Mouse (Mus musculus): Measurements from ENCODE around the gene Ctnnbl1.

Ctnnbl1 gene

GRCm38 (mm10) chr2:157881939-157882338 is 144.7 kb downstream of the Ctnnbl1 start:
- no peak for DNase-seq

GRCm38 (mm10) chr2:157887275-157888025 is 150.2 kb downstream of the Ctnnbl1 start:
- peak; percentile 23 for DNase-seq

- no peak for DNase-seq
Observed at GRCm38 (mm10) chr2:157891166-157891565, 154.0 kb downstream of the Ctnnbl1 start.

- DNase-seq: no peak
Observed at GRCm38 (mm10) chr2:157897131-157897530, 159.9 kb downstream of the Ctnnbl1 start.

GRCm38 (mm10) chr2:157913204-157913636 is 176.0 kb downstream of the Ctnnbl1 start:
- DNase-seq: peak; percentile 86

GRCm38 (mm10) chr2:157913705-157914104 is 176.5 kb downstream of the Ctnnbl1 start:
- no peak for DNase-seq

GRCm38 (mm10) chr2:157914105-157914764 is 177.0 kb downstream of the Ctnnbl1 start, which contains the start of gene Vstm2l:
Gene Vstm2l, plus strand, starts transcription at chr2:157914653.
- no peak for DNase-seq

- no peak for DNase-seq
Observed at GRCm38 (mm10) chr2:157914889-157915517, 177.8 kb downstream of the Ctnnbl1 start.

GRCm38 (mm10) chr2:157918529-157918928 is 181.3 kb downstream of the Ctnnbl1 start:
- DNase-seq: no peak

GRCm38 (mm10) chr2:157921551-157921950 is 184.3 kb downstream of the Ctnnbl1 start:
- no peak for DNase-seq

GRCm38 (mm10) chr2:157923406-157923805 is 186.2 kb downstream of the Ctnnbl1 start:
- no peak for DNase-seq

- no peak for DNase-seq
Observed at GRCm38 (mm10) chr2:157924504-157924903, 187.3 kb downstream of the Ctnnbl1 start.

- no peak for DNase-seq
Observed at GRCm38 (mm10) chr2:157926502-157926901, 189.3 kb downstream of the Ctnnbl1 start.

GRCm38 (mm10) chr2:157926927-157927326 is 189.7 kb downstream of the Ctnnbl1 start:
- DNase-seq: no peak

GRCm38 (mm10) chr2:157927397-157927796 is 190.2 kb downstream of the Ctnnbl1 start:
- DNase-seq: no peak

GRCm38 (mm10) chr2:157927815-157928214 is 190.6 kb downstream of the Ctnnbl1 start:
- no peak for DNase-seq

GRCm38 (mm10) chr2:157932655-157933054 is 195.5 kb downstream of the Ctnnbl1 start:
- DNase-seq: no peak

GRCm38 (mm10) chr2:157935444-157936171 is 198.4 kb downstream of the Ctnnbl1 start:
- no peak for DNase-seq

- no peak for DNase-seq
Observed at GRCm38 (mm10) chr2:157936676-157937075, 199.5 kb downstream of the Ctnnbl1 start.

- no peak for DNase-seq
Observed at GRCm38 (mm10) chr2:157940586-157941185, 203.5 kb downstream of the Ctnnbl1 start.

All from kidney, adult 18-20 months (tissue).